Mouse (Mus musculus): Measurements from ENCODE around the gene Vmn1r204.
"Not testable (repeated sequence)": the region's sequence is repeated elsewhere in the genome, so short reads cannot be mapped to it uniquely, and the experiment has no call there.

Vmn1r204 gene

GRCm38 (mm10) chr13:22552898-22553297 lies at the start of gene Vmn1r204:
Gene Vmn1r204, plus strand, starts transcription at chr13:22553198.
- not testable (repeated sequence) for DNase-seq

- no peak for DNase-seq
Observed at GRCm38 (mm10) chr13:22505281-22505680, 47.7 kb upstream of the Vmn1r204 start, which contains the start of gene Vmn1r202. Gene Vmn1r202, minus strand, starts transcription at chr13:22505381.

- DNase-seq: no peak
Observed at GRCm38 (mm10) chr13:22517814-22518213, 35.2 kb upstream of the Vmn1r204 start, which contains the start of gene Vmn1r203. Gene Vmn1r203, plus strand, starts transcription at chr13:22518114.

GRCm38 (mm10) chr13:22574911-22575310 lies 21.9 kb downstream of the Vmn1r204 start:
- not testable (repeated sequence) for DNase-seq

- DNase-seq: not testable (repeated sequence)
Observed at GRCm38 (mm10) chr13:22583336-22583735, 30.3 kb downstream of the Vmn1r204 start.

GRCm38 (mm10) chr13:22592900-22593299 lies 39.9 kb downstream of the Vmn1r204 start, which contains the start of gene Vmn1r205:
Gene Vmn1r205, minus strand, starts transcription at chr13:22593000.
- no peak for DNase-seq
